Mouse (Mus musculus): ENCODE data around the gene Tbc1d15. TPM values are rescaled to one million over a fixed set of nuclear protein-coding genes. Genes with fewer than 3 reads are reported as not detected.

Gene Tbc1d15
- polyA plus RNA-seq, 1 experiment from 2014 or later = 74.4 TPM

- Histone ChIP-seq H3K4me2 (no peak overlapping the region), H3K27ac (ENCODE audit: low read depth) (no peak overlapping the region), H3K27me3 (ENCODE audit: insufficient read depth, low read length) (no peaks in the 10 kb centered on the region), H3K9me3 (ENCODE audit: low read depth, low read length) (no peaks in the 10 kb centered on the region), H3K4me3 (ENCODE audit: low read depth, low read length) (no peak overlapping the region), H3K4me1 (ENCODE audit: insufficient read depth) (no peaks in the 10 kb centered on the region), H3K9ac (no peak overlapping the region), H3K36me3 (ENCODE audit: insufficient read depth) (peaks cover 68% of the 10 kb centered on the region)
- 92% methylated on average over 9 of the region's 9 CpGs for WGBS
- ATAC-seq (ENCODE audit: insufficient read depth) = no peak
- no peak for TF ChIP-seq CTCF (IDR thresholded peaks at IDR 0.05; ENCODE audit: low read depth)
- no peak for DNase-seq
Measured at GRCm38 (mm10) chr10:115290671-115291070, 39.4 kb upstream of the Tbc1d15 start.

- H3K4me2 ChIP-seq = no peak overlapping the region
- peaks cover 55% of the 10 kb centered on the region for H3K36me3 ChIP-seq (ENCODE audit: insufficient read depth)
- no peak overlapping the region for H3K27ac ChIP-seq (ENCODE audit: low read depth)
- no peak overlapping the region for H3K9ac ChIP-seq
- DNase-seq (no peak), ATAC-seq (ENCODE audit: insufficient read depth) (no peak)
- H3K4me1 ChIP-seq (ENCODE audit: insufficient read depth) = no peaks in the 10 kb centered on the region
- no peak for TF ChIP-seq CTCF (IDR thresholded peaks at IDR 0.05; ENCODE audit: low read depth)
- WGBS = 87% methylated on average over 8 of the region's 8 CpGs
- H3K27me3 ChIP-seq (ENCODE audit: insufficient read depth, low read length) = no peaks in the 10 kb centered on the region
- H3K4me3 ChIP-seq (ENCODE audit: low read depth, low read length) = no peak overlapping the region
- H3K9me3 ChIP-seq (ENCODE audit: low read depth, low read length) = no peaks in the 10 kb centered on the region
Measured at GRCm38 (mm10) chr10:115288856-115289255, 37.6 kb upstream of the Tbc1d15 start.

GRCm38 (mm10) chr10:115284170-115284569 lies 32.9 kb upstream of the Tbc1d15 start:
- H3K27ac ChIP-seq (ENCODE audit: low read depth) = no peak overlapping the region
- ATAC-seq (ENCODE audit: insufficient read depth) = no peak
- no peak overlapping the region for H3K9ac ChIP-seq
- peaks cover 17% of the 10 kb centered on the region for H3K36me3 ChIP-seq (ENCODE audit: insufficient read depth)
- TF ChIP-seq CTCF (IDR thresholded peaks at IDR 0.05; ENCODE audit: low read depth) = no peak
- WGBS = 51% methylated on average over 10 of the region's 10 CpGs
- H3K4me2 ChIP-seq = no peak overlapping the region
- no peaks in the 10 kb centered on the region for H3K4me1 ChIP-seq (ENCODE audit: insufficient read depth)
- no peak for DNase-seq
- no peaks in the 10 kb centered on the region for H3K27me3 ChIP-seq (ENCODE audit: insufficient read depth, low read length)
- H3K4me3 ChIP-seq (ENCODE audit: low read depth, low read length) = no peak overlapping the region
- H3K9me3 ChIP-seq (ENCODE audit: low read depth, low read length) = no peaks in the 10 kb centered on the region

- 86% methylated on average over 10 of the region's 10 CpGs for WGBS
- Histone ChIP-seq H3K4me3 (ENCODE audit: low read depth, low read length) (no peak overlapping the region), H3K4me2 (no peak overlapping the region), H3K36me3 (ENCODE audit: insufficient read depth) (0 out of 2 replicates have a peak, but pooled peaks cover 2% of the 10 kb centered on the region), H3K27me3 (ENCODE audit: insufficient read depth, low read length) (no peaks in the 10 kb centered on the region), H3K27ac (ENCODE audit: low read depth) (no peak overlapping the region), H3K9ac (no peak overlapping the region), H3K9me3 (ENCODE audit: low read depth, low read length) (no peaks in the 10 kb centered on the region), H3K4me1 (ENCODE audit: insufficient read depth) (no peaks in the 10 kb centered on the region)
- ATAC-seq (ENCODE audit: insufficient read depth) = no peak
- no peak for DNase-seq
- TF ChIP-seq CTCF (IDR thresholded peaks at IDR 0.05; ENCODE audit: low read depth) = no peak
Measured at GRCm38 (mm10) chr10:115281381-115281780, 30.1 kb upstream of the Tbc1d15 start.

GRCm38 (mm10) chr10:115271649-115272048 lies 20.4 kb upstream of the Tbc1d15 start:
- no peaks in the 10 kb centered on the region for H3K9me3 ChIP-seq (ENCODE audit: low read depth, low read length)
- 55% methylated on average over 5 of the region's 5 CpGs for WGBS
- no peak overlapping the region for H3K4me3 ChIP-seq (ENCODE audit: low read depth, low read length)
- no peak for DNase-seq
- no peak overlapping the region for H3K9ac ChIP-seq
- H3K4me1 ChIP-seq (ENCODE audit: insufficient read depth) = no peaks in the 10 kb centered on the region
- no peak overlapping the region for H3K27ac ChIP-seq (ENCODE audit: low read depth)
- no peak for TF ChIP-seq CTCF (IDR thresholded peaks at IDR 0.05; ENCODE audit: low read depth)
- ATAC-seq (ENCODE audit: insufficient read depth) = no peak
- no peaks in the 10 kb centered on the region for H3K27me3 ChIP-seq (ENCODE audit: insufficient read depth, low read length)
- no peak overlapping the region for H3K4me2 ChIP-seq
- no peaks in the 10 kb centered on the region for H3K36me3 ChIP-seq (ENCODE audit: insufficient read depth)

GRCm38 (mm10) chr10:115270612-115271390 lies 19.5 kb upstream of the Tbc1d15 start:
- Histone ChIP-seq H3K9ac (no peak overlapping the region), H3K27ac (ENCODE audit: low read depth) (no peak overlapping the region), H3K9me3 (ENCODE audit: low read depth, low read length) (no peaks in the 10 kb centered on the region), H3K4me1 (ENCODE audit: insufficient read depth) (no peaks in the 10 kb centered on the region), H3K36me3 (ENCODE audit: insufficient read depth) (no peaks in the 10 kb centered on the region), H3K27me3 (ENCODE audit: insufficient read depth, low read length) (no peaks in the 10 kb centered on the region), H3K4me3 (ENCODE audit: low read depth, low read length) (no peak overlapping the region), H3K4me2 (no peak overlapping the region)
- TF ChIP-seq CTCF (IDR thresholded peaks at IDR 0.05; ENCODE audit: low read depth) = no peak
- 84% methylated on average over 12 of the region's 12 CpGs for WGBS
- ATAC-seq (ENCODE audit: insufficient read depth) = no peak
- no peak for DNase-seq

GRCm38 (mm10) chr10:115262926-115263562 lies 11.8 kb upstream of the Tbc1d15 start:
- no peak for TF ChIP-seq CTCF (IDR thresholded peaks at IDR 0.05; ENCODE audit: low read depth)
- Histone ChIP-seq H3K27me3 (ENCODE audit: insufficient read depth, low read length) (no peaks in the 10 kb centered on the region), H3K36me3 (ENCODE audit: insufficient read depth) (no peaks in the 10 kb centered on the region), H3K9ac (no peak overlapping the region), H3K4me1 (ENCODE audit: insufficient read depth) (no peaks in the 10 kb centered on the region), H3K9me3 (ENCODE audit: low read depth, low read length) (no peaks in the 10 kb centered on the region), H3K27ac (ENCODE audit: low read depth) (no peak overlapping the region), H3K4me2 (no peak overlapping the region), H3K4me3 (ENCODE audit: low read depth, low read length) (no peak overlapping the region)
- ATAC-seq (ENCODE audit: insufficient read depth) = no peak
- WGBS = 63% methylated on average over 5 of the region's 5 CpGs
- DNase-seq = no peak

Measured in lung, embryonic 14.5 days (tissue).